Mouse (Mus musculus): ENCODE measurements around the gene Enox1. TPM values are rescaled to one million over a fixed set of nuclear protein-coding genes. Genes with fewer than 3 reads are reported as not detected.

Enox1 gene
- total and polyA plus RNA-seq, 3 experiments = not detected

GRCm38 (mm10) chr14:77636931-77637330 is 480.4 kb downstream of the Enox1 start:
- peaks cover 78% of the 10 kb centered on the region for H3K9me3 ChIP-seq (replicated peaks; ENCODE audit: low read length)
- H3K4me1 ChIP-seq (ENCODE audit: control insufficient read depth in 1 of 2, insufficient read depth in 2 of 2) = no peaks in the 10 kb centered on the region
- no peaks in the 10 kb centered on the region for H3K27me3 ChIP-seq (replicated peaks)
- no peaks in the 10 kb centered on the region for H3K79me2 ChIP-seq (replicated peaks; ENCODE audit: control insufficient read depth, extremely low read depth, insufficient read depth, poor library complexity, severe bottlenecking)
- no peak overlapping the region for H3K27ac ChIP-seq (ENCODE audit: insufficient read depth, low read depth)
- in situ Hi-C loops (cut with MboI; ENCODE audit: low pct_ligation_motif_present, low pct_unique_long_range_greater_than_20kb, low sequenced_read_pairs) (no loop called here), dilution Hi-C loops (cut with MboI; ENCODE audit: extremely low pct_ligation_motif_present, extremely low pct_unique_long_range_greater_than_20kb, low sequenced_read_pairs) (no loop called here)
- H3K4me2 ChIP-seq (ENCODE audit: insufficient read depth, low read depth, poor library complexity, severe bottlenecking) = no peak overlapping the region
- no peak for DNase-seq (ENCODE audit: extremely low read depth)
- no peak for TF ChIP-seq TCF12 (IDR thresholded peaks at IDR 0.05; ENCODE audit: low read depth, low read length)
- no peak for TF ChIP-seq MYC (IDR thresholded peaks at IDR 0.05; ENCODE audit: low read depth, low read length)
- TF ChIP-seq ELF1 (IDR thresholded peaks at IDR 0.05; ENCODE audit: low read depth, low read length) = no peak
- TF ChIP-seq USF1 (IDR thresholded peaks at IDR 0.05; ENCODE audit: low read depth, low read length) = no peak
- TF ChIP-seq USF2 (conservative IDR thresholded peaks at IDR 0.05; ENCODE audit: low read depth, low read length) = no peak
- TF ChIP-seq EP300 (IDR thresholded peaks at IDR 0.05; ENCODE audit: low read length) = no peak
- no peak for TF ChIP-seq RAD21 (IDR thresholded peaks at IDR 0.05; ENCODE audit: low read depth, low read length)
- TF ChIP-seq MAZ (IDR thresholded peaks at IDR 0.05; ENCODE audit: low read depth, low read length) = no peak
- TF ChIP-seq ETS1 (conservative IDR thresholded peaks at IDR 0.05; ENCODE audit: low read depth, low read length) = no peak
- TF ChIP-seq JUND (conservative IDR thresholded peaks at IDR 0.05; ENCODE audit: low read depth, low read length) = no peak
- TF ChIP-seq IRF4 (IDR thresholded peaks at IDR 0.05; ENCODE audit: low read depth, low read length) = no peak
- no peak for TF ChIP-seq HCFC1 (IDR thresholded peaks at IDR 0.05; ENCODE audit: low read depth, low read length)
- no peak for TF ChIP-seq SIN3A (IDR thresholded peaks at IDR 0.05; ENCODE audit: low read length)
- no peak for TF ChIP-seq MXI1 (IDR thresholded peaks at IDR 0.05; ENCODE audit: low read depth, low read length)
- no peak for TF ChIP-seq POLR2A (IDR thresholded peaks at IDR 0.05; ENCODE audit: low read depth, low read length)
- TF ChIP-seq CTCF (conservative IDR thresholded peaks at IDR 0.05 in 1 of 2, IDR thresholded peaks at IDR 0.05 in 1 of 2; ENCODE audit: low read depth in 2 of 2, low read length in 2 of 2) = no peak
- no peak for TF ChIP-seq GABPA (IDR thresholded peaks at IDR 0.05; ENCODE audit: insufficient replicate concordance, low read depth, low read length)
- TF ChIP-seq CHD2 (IDR thresholded peaks at IDR 0.05; ENCODE audit: low read length) = no peak
- TF ChIP-seq MAX (IDR thresholded peaks at IDR 0.05; ENCODE audit: low read length) = no peak
- TF ChIP-seq NELFE (IDR thresholded peaks at IDR 0.05; ENCODE audit: low read depth, low read length) = no peak
- no peaks in the 10 kb centered on the region for H3K36me3 ChIP-seq (replicated peaks in 1 of 2; ENCODE audit: control insufficient read depth in 1 of 2, insufficient read depth in 1 of 2, low read length in 1 of 2)
- no peak overlapping the region for H3K4me3 ChIP-seq (replicated peaks in 1 of 3; ENCODE audit: low read depth in 2 of 3, low read length in 2 of 3, poor library complexity in 1 of 3)
- H3K9ac ChIP-seq (ENCODE audit: insufficient read depth, low read depth) = no peak overlapping the region

- TF ChIP-seq ZKSCAN1 (IDR thresholded peaks at IDR 0.05; ENCODE audit: borderline replicate concordance, low read depth, low read length) (no peak), BHLHE40 (IDR thresholded peaks at IDR 0.05; ENCODE audit: low read depth, low read length) (no peak)
- no peak overlapping the region for H3K27ac ChIP-seq (ENCODE audit: insufficient read depth, low read depth)
- H3K9me3 ChIP-seq (replicated peaks; ENCODE audit: low read length) = peaks cover 77% of the 10 kb centered on the region
- H3K36me3 ChIP-seq (replicated peaks in 1 of 2; ENCODE audit: control insufficient read depth in 1 of 2, insufficient read depth in 1 of 2, low read length in 1 of 2) = no peaks in the 10 kb centered on the region
- no peak overlapping the region for H3K4me2 ChIP-seq (ENCODE audit: insufficient read depth, low read depth, poor library complexity, severe bottlenecking)
- no peak for DNase-seq (ENCODE audit: extremely low read depth)
- no peaks in the 10 kb centered on the region for H3K79me2 ChIP-seq (replicated peaks; ENCODE audit: control insufficient read depth, extremely low read depth, insufficient read depth, poor library complexity, severe bottlenecking)
- H3K27me3 ChIP-seq (replicated peaks) = no peaks in the 10 kb centered on the region
- dilution Hi-C loops (cut with MboI; ENCODE audit: extremely low pct_ligation_motif_present, extremely low pct_unique_long_range_greater_than_20kb, low sequenced_read_pairs) = no loop called here
- H3K9ac ChIP-seq (ENCODE audit: insufficient read depth, low read depth) = no peak overlapping the region
- no peaks in the 10 kb centered on the region for H3K4me1 ChIP-seq (ENCODE audit: control insufficient read depth in 1 of 2, insufficient read depth in 2 of 2)
- no peak overlapping the region for H3K4me3 ChIP-seq (replicated peaks in 1 of 3; ENCODE audit: low read depth in 2 of 3, low read length in 2 of 3, poor library complexity in 1 of 3)
- in situ Hi-C loops (cut with MboI; ENCODE audit: low pct_ligation_motif_present, low pct_unique_long_range_greater_than_20kb, low sequenced_read_pairs) = no loop called here
Observed at GRCm38 (mm10) chr14:77638148-77638547, 481.6 kb downstream of the Enox1 start.
